Mouse (Mus musculus) forebrain, postnatal 0 days (tissue): ENCODE measurements around the gene Gm34302. TPM values are rescaled to one million over a fixed set of nuclear protein-coding genes. Genes with fewer than 3 reads are reported as not detected.
A peak's percentile ranks its signal among the peaks of the same experiment; 100 is the strongest.

Experiments used
- ATAC-seq: fragments of 200-750 bp; cut with Nextera tagmentation; 2 replicates; pipeline ENCODE4 v1.8.0; 2017; ENCODE audit warnings: mild to moderate bottlenecking, moderate library complexity
- DNase-seq: peaks from one replicate; pipeline ENCODE4 v3.0.0-alpha.2; 2015
- H3K27ac ChIP-seq: fragments of 300-500 bp; sonication (generic); 2 replicates; pipeline ENCODE4 v1.5.1; 2014; ENCODE audit warnings: low read depth, mild to moderate bottlenecking, antibody characterized with exemption, low read length, moderate library complexity, mixed read lengths
- H3K27me3 ChIP-seq: fragments of 300-500 bp; sonication (generic); 2 replicates; pipeline ENCODE4 v1.6.1; 2014; ENCODE audit warnings: mild to moderate bottlenecking, low read length, mixed read lengths; ENCODE audit not compliant: insufficient read depth
- H3K36me3 ChIP-seq: fragments of 300-500 bp; sonication (generic); 2 replicates; pipeline ENCODE4 v1.6.1; 2014; ENCODE audit warnings: mild to moderate bottlenecking, moderate library complexity; ENCODE audit not compliant: insufficient read depth
- H3K4me1 ChIP-seq: fragments of 300-500 bp; sonication (generic); 2 replicates; pipeline ENCODE4 v1.6.1; 2014; ENCODE audit warnings: antibody characterized with exemption; ENCODE audit not compliant: insufficient read depth
- H3K4me2 ChIP-seq: fragments of 300-500 bp; sonication (generic); 2 replicates; pipeline ENCODE4 v1.6.1; 2014; ENCODE audit warnings: low read depth, mild to moderate bottlenecking, moderate library complexity
- H3K4me3 ChIP-seq: fragments of 300-500 bp; sonication (generic); 2 replicates; pipeline ENCODE4 v1.5.1; 2014; ENCODE audit warnings: low read depth, low read length, mixed read lengths
- H3K9ac ChIP-seq: fragments of 300-500 bp; sonication (generic); 2 replicates; pipeline ENCODE4 v1.6.1; 2014; ENCODE audit warnings: mild to moderate bottlenecking
- H3K9me3 ChIP-seq: fragments of 300-500 bp; sonication (generic); 2 replicates; pipeline ENCODE4 v1.6.1; 2016; ENCODE audit warnings: low read length
- CTCF ChIP-seq: sonication (generic); IDR thresholded peaks from 2 replicates; pipeline ENCODE4 v1.5.1; 2016; ENCODE audit warnings: antibody characterized with exemption, control low read depth, low read depth
- WGBS: fragments of 180-500 bp; shearing (Covaris S2); extraction: QIAGEN DNeasy Blood & Tissue Kit; methylation state at CpG from one replicate; pipeline ENCODE4 v1.1.7; 2014; 5-methylcytosine and 5-hydroxymethylcytosine counted together
- polyA plus RNA-seq: library from polyadenylated mRNA; unstranded; fragments of >200 nt; fragmentation: Nextera tagmentation; extraction: Ambion mirVana; gene quantifications from 2 replicates; pipeline ENCODE4 v1.2.1, GENCODE M21; 2015
- total RNA-seq: library from RNA; depleted of rRNA; stranded (reverse); fragments of >200 nt; gene quantifications from 2 replicates; pipeline ENCODE4 v1.2.3, GENCODE M21; 2014; rRNA removed

The Gm34302 gene
- total and polyA plus RNA-seq, 2 experiments from 2014 or later, result not detected

DNA sequence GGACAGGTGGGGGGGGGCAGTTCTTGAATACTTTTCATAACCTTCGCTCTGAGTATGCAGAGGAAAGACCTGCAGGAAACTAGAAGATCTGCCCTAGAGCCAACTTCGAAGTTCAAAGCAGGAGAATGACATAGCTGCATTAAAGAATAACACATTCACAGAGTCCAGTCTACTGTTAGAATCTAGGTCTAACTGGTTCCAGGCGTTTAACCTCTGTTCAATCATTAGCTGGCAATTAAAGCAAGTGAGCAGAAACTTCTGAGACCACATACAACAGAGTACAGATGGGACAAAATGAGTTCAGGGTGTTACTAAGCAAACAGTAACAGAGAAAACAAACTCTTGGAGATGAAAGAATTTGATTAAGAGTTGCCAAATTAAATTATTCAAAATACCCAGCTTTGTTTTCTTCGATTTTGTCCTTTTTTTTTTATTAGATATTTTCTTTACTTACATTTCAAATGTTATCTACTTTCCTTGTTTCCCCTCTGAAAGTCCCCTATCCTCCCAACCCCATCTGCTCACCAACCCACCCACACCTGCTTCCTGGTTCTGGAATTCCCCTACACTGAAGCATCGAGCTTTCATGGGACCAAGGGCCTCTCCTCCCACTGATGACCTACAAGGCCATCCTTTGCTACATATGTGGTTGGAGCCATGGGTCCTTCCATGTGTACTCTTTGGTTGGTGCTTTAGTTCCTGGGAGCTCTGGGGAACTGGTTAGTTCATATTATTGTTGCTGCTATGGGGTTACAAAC is 11.1 kb upstream of the Gm34302 start:
- no peaks in the 10 kb centered on the region for H3K9me3 ChIP-seq
- no peak overlapping the region for H3K4me3 ChIP-seq
- no peak overlapping the region for H3K27ac ChIP-seq
- H3K27me3 ChIP-seq, result no peaks in the 10 kb centered on the region
- 82% methylated on average over 5 of the region's 5 CpGs for WGBS
- no peaks in the 10 kb centered on the region for H3K36me3 ChIP-seq
- no peak for TF ChIP-seq CTCF
- H3K4me1 ChIP-seq, result no peaks in the 10 kb centered on the region
- H3K9ac ChIP-seq, result no peak overlapping the region
- H3K4me2 ChIP-seq, result no peak overlapping the region
- ATAC-seq, result no peak
- no peak for DNase-seq

DNA sequence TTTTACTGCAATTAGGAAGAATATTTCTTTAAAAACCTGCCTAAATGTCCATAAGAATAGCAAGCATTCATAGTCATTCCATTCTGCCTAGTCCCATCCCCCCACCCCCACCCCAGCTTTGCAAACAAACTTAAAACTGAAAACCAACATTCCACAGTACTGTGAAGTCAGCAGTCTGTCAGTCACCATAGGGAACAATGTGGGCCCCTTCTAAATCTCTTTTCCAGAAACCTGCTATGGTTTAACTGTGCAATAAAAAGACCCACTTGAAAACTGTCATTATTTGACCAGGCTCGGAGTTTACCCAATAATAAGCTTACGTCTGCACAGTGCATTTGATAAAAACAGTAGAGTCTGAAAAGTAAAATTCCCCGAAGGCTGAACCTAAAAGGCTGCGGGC is 9.9 kb upstream of the Gm34302 start:
- DNase-seq, result no peak
- Histone ChIP-seq H3K27me3 (no peaks in the 10 kb centered on the region), H3K27ac (no peak overlapping the region), H3K9ac (no peak overlapping the region), H3K4me3 (no peak overlapping the region), H3K9me3 (no peaks in the 10 kb centered on the region), H3K36me3 (no peaks in the 10 kb centered on the region), H3K4me2 (no peak overlapping the region), H3K4me1 (no peaks in the 10 kb centered on the region)
- no peak for TF ChIP-seq CTCF
- WGBS, result 36% methylated on average over 4 of the region's 4 CpGs
- ATAC-seq, result no peak

DNA sequence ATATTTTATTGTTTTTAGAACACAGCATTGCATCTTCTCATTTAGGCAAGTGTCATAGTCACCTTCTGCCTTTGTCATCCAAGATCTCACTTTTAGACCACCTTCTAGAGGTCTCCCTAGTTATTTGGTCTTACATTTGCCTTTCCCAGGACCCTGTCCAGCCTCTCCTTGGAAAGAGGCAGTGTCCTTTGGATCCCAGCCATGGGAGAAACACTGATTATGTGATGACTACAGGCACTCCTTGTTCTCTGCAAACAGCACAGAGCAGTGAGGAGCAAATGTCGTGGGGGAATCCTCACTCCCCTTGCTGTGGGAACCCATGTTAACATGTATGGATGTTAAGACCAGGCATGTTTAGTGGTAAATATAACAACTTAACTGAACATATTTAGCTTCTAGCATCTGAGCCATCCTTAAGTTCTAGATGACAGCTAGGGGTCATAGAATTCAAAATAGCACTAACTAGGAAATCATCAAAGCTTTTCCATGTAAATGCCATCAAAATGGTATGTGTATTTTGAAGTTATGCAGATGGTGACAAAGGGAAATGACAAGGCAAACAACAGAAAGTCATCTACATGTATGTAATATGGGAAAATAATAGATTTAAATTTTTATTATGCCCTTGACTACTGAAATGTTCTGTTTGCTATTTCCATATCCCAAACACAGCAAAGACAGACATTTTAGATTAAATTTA is 43.1 kb downstream of the Gm34302 start:
- Histone ChIP-seq H3K9ac (no peak overlapping the region), H3K4me2 (no peak overlapping the region), H3K36me3 (no peaks in the 10 kb centered on the region), H3K27ac (no peak overlapping the region), H3K27me3 (no peaks in the 10 kb centered on the region), H3K4me1 (no peaks in the 10 kb centered on the region), H3K4me3 (no peak overlapping the region), H3K9me3 (no peaks in the 10 kb centered on the region)
- whole genome bisulfite sequencing, result 73% methylated on average over 1 of the region's 1 CpGs
- no peak for DNase-seq
- no peak for TF ChIP-seq CTCF
- ATAC-seq, result no peak

DNA sequence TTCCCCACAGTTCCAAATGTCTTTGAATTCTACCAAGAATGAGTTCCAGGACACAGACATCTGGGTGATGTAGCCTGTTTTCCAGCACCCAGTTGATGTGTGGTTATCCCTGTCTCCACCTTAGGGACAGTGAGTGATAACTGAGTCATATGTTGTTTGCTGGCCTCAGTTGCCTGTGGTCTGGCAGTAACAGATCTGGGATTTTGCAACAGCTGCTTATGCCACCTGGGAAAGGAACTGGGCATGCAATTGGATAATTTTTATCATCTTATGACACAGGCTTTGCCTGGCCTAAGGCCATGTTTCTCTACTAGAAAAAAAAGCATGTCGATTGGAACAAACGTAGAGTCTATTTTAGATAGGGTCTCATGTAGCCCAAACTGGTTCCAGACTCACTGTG is 43.9 kb downstream of the Gm34302 start:
- Histone ChIP-seq H3K4me2 (no peak overlapping the region), H3K27ac (no peak overlapping the region), H3K9me3 (no peaks in the 10 kb centered on the region), H3K9ac (no peak overlapping the region), H3K4me1 (no peaks in the 10 kb centered on the region), H3K36me3 (no peaks in the 10 kb centered on the region), H3K27me3 (no peaks in the 10 kb centered on the region), H3K4me3 (no peak overlapping the region)
- peak; percentile 87 for ATAC-seq
- 71% methylated on average over 2 of the region's 2 CpGs for WGBS
- peak; percentile 51 for DNase-seq
- TF ChIP-seq CTCF, result no peak

DNA sequence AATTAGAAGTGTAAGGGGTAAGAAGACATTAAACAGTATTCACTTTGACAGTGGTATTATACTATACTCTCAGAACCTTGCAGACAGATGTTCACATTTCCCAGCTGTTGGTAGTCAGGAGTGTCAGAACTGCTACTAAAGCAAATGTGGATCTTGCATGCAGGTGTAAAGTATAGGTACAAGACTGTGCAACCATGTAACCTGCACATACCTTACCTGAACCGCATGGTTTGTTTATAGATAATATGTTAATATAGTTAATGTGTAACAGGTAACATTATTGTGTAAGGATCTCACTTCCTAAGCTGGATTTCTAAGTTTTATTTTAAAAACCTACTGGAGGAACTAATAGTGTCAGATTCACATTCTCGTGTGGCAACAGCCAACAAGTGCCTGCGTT is 44.8 kb downstream of the Gm34302 start:
- no peaks in the 10 kb centered on the region for H3K36me3 ChIP-seq
- DNase-seq (no peak), ATAC-seq (no peak)
- H3K9ac ChIP-seq, result no peak overlapping the region
- H3K9me3 ChIP-seq, result no peaks in the 10 kb centered on the region
- H3K27ac ChIP-seq, result no peak overlapping the region
- no peak overlapping the region for H3K4me2 ChIP-seq
- TF ChIP-seq CTCF, result no peak
- no peak overlapping the region for H3K4me3 ChIP-seq
- no peaks in the 10 kb centered on the region for H3K4me1 ChIP-seq
- H3K27me3 ChIP-seq, result no peaks in the 10 kb centered on the region
- WGBS, result 81% methylated on average over 3 of the region's 3 CpGs

Other genes with a start within 250 kb of the Gm34302 start
- gene Mme, start 242.3 kb downstream of the Gm34302 start, total RNA-seq, result 7.8 and 10.5 TPM in 2 replicates
- 2.6 TPM in 2 replicates for gene Mme, start 242.3 kb downstream of the Gm34302 start, polyA plus RNA-seq